Mouse (Mus musculus) ES-Bruce4 (cell line): ENCODE results near the gene Sorcs3. TPM values are rescaled to one million over a fixed set of nuclear protein-coding genes. Genes with fewer than 3 reads are reported as not detected.

Experiments used
- H3K27ac ChIP-seq: 2 replicates; pipeline ENCODE4 v1.5.1; 2012; ENCODE audit warnings: low read length, inconsistent platforms; ENCODE audit not compliant: insufficient read depth
- H3K27me3 ChIP-seq: 2 replicates; pipeline ENCODE4 v1.6.1; 2012; ENCODE audit warnings: mild to moderate bottlenecking, low read length, inconsistent platforms; ENCODE audit not compliant: control insufficient read depth, poor library complexity, insufficient read depth, severe bottlenecking
- H3K36me3 ChIP-seq: 2 replicates; pipeline ENCODE4 v1.6.1; 2012; ENCODE audit warnings: inconsistent platforms, mild to moderate bottlenecking, low read length, moderate library complexity; ENCODE audit not compliant: control insufficient read depth, poor library complexity, insufficient read depth, severe bottlenecking
- H3K4me1 ChIP-seq: one replicate; pipeline ENCODE4 v1.8.1; 2011; ENCODE audit warnings: low read length; ENCODE audit not compliant: control insufficient read depth, insufficient read depth
- H3K4me3 ChIP-seq: 2 replicates; pipeline ENCODE4 v1.5.1; 2011; ENCODE audit warnings: low read depth, mild to moderate bottlenecking, low read length
- H3K9ac ChIP-seq: 2 replicates; pipeline ENCODE4 v1.6.1; 2012; ENCODE audit warnings: low read depth, mild to moderate bottlenecking, inconsistent platforms; ENCODE audit not compliant: poor library complexity, severe bottlenecking
- H3K9me3 ChIP-seq: replicated peaks from 2 replicates; pipeline ENCODE4 v1.6.1; 2012; ENCODE audit warnings: mild to moderate bottlenecking, low read length, inconsistent platforms; ENCODE audit not compliant: control insufficient read depth, poor library complexity, insufficient read depth, severe bottlenecking
- CTCF ChIP-seq: IDR thresholded peaks from one replicate; pipeline ENCODE4 v1.8.1; 2011; ENCODE audit warnings: low read depth, low read length
- EP300 ChIP-seq: IDR thresholded peaks from 2 replicates; pipeline ENCODE4 v1.6.1; 2011; ENCODE audit warnings: low read depth, low read length; ENCODE audit not compliant: insufficient read depth
- POLR2A ChIP-seq: IDR thresholded peaks from one replicate; pipeline ENCODE4 v1.8.1; 2011; ENCODE audit warnings: low read length; ENCODE audit not compliant: insufficient read depth
- polyA plus RNA-seq: library from polyadenylated mRNA; stranded (reverse); fragments of >200 nt; gene quantifications from 2 replicates; pipeline ENCODE4 v1.2.4, GENCODE M21; 2011; ENCODE audit warnings: low read depth; ENCODE audit not compliant: missing spikeins, insufficient read depth, insufficient read length

Gene Sorcs3
- polyA plus RNA-seq, 1 experiment = not detected

- H3K4me1 ChIP-seq = no peaks in the 10 kb centered on the region
- no peaks in the 10 kb centered on the region for H3K9me3 ChIP-seq
- TF ChIP-seq CTCF = no peak
- H3K36me3 ChIP-seq = no peaks in the 10 kb centered on the region
- no peak overlapping the region for H3K9ac ChIP-seq
- H3K27me3 ChIP-seq = no peaks in the 10 kb centered on the region
- no peak overlapping the region for H3K27ac ChIP-seq
- no peak overlapping the region for H3K4me3 ChIP-seq
Measured at GRCm38 (mm10) chr19:48725851-48726419, 520.1 kb downstream of the Sorcs3 start.

DNA sequence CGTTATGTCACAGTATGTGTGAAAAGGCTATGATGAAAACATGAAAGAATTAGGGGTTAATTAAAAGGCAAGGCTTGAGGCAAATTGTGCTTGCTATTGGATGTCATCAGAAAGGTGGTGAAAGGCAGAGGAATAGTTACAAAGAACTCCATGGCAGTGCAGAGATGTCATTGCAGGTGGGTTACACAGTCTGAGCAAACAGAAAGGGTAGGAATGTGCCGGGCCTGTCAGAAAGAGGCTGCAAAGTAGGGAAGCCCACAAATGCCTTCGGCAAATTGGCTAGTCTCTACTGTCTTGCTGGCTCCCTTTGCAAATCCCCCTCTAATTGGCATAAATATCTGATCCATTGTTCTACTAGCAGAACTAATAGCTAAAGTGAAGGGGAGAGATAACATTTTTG is 521.2 kb downstream of the Sorcs3 start:
- Histone ChIP-seq H3K4me1 (no peaks in the 10 kb centered on the region), H3K36me3 (no peaks in the 10 kb centered on the region), H3K27ac (no peak overlapping the region), H3K4me3 (no peak overlapping the region), H3K9ac (no peak overlapping the region), H3K9me3 (no peaks in the 10 kb centered on the region), H3K27me3 (no peaks in the 10 kb centered on the region)
- no peak for TF ChIP-seq EP300
- TF ChIP-seq POLR2A = no peak
- TF ChIP-seq CTCF = no peak

- Histone ChIP-seq H3K27me3 (no peaks in the 10 kb centered on the region), H3K27ac (no peak overlapping the region), H3K4me1 (no peaks in the 10 kb centered on the region), H3K36me3 (no peaks in the 10 kb centered on the region), H3K4me3 (no peak overlapping the region), H3K9me3 (no peaks in the 10 kb centered on the region), H3K9ac (no peak overlapping the region)
- no peak for TF ChIP-seq POLR2A
- no peak for TF ChIP-seq EP300
- no peak for TF ChIP-seq CTCF
Measured at GRCm38 (mm10) chr19:48727601-48728000, 521.8 kb downstream of the Sorcs3 start.

GRCm38 (mm10) chr19:48731731-48732130 is 525.9 kb downstream of the Sorcs3 start:
- TF ChIP-seq POLR2A (no peak), CTCF (no peak), EP300 (no peak)
- H3K27ac ChIP-seq = no peak overlapping the region

DNA sequence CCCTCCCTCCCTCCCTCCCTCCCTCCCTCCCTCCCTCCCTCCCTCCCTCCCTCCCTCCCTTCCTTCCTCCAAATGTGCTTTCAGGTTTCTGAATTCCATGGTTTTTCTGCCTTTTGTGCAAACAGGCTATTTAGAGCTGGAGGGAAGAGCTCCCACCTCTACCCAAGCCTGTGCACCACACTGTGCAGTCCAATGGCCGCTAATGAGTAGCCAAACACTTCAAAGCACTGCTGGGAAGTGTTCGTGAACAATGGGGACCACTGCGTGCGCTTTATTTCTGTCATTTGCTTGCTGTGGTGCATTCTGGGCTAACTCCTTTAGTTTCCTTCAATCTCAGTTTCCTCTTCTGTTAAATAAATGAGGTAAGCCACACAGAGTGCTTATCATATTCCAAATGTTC is 528.5 kb downstream of the Sorcs3 start:
- H3K9me3 ChIP-seq = no peaks in the 10 kb centered on the region
- H3K4me3 ChIP-seq = no peak overlapping the region
- no peak overlapping the region for H3K27ac ChIP-seq
- H3K9ac ChIP-seq = no peak overlapping the region
- no peaks in the 10 kb centered on the region for H3K27me3 ChIP-seq
- no peaks in the 10 kb centered on the region for H3K4me1 ChIP-seq
- TF ChIP-seq CTCF = no peak
- H3K36me3 ChIP-seq = no peaks in the 10 kb centered on the region

More at GRCm38 (mm10) chr19:48731731-48732130, 525.9 kb downstream of the Sorcs3 start:
- Histone ChIP-seq H3K4me3 (no peak overlapping the region), H3K27me3 (no peaks in the 10 kb centered on the region), H3K9ac (no peak overlapping the region), H3K4me1 (no peaks in the 10 kb centered on the region), H3K9me3 (no peaks in the 10 kb centered on the region), H3K36me3 (no peaks in the 10 kb centered on the region)

DNA sequence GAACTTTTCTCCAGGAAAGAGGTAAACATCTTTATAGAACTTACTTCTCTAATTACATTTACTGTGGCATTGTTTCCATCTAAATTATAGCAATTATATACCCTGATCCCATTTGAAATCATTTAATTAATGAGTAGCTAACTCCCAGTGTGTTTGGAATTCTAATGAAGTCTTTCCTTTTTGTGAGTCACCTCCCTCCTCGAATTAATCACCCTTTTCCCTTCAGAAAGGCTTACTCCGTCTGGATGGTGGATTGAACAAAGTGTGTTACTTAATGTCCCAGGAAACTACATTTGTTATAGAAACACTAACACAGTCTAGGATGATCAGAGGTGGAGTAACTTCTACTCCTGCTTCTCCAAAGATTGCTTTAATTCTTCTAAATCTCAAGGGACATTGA is 531.7 kb downstream of the Sorcs3 start:
- no peaks in the 10 kb centered on the region for H3K27me3 ChIP-seq
- TF ChIP-seq POLR2A (no peak), EP300 (no peak), CTCF (no peak)
- H3K36me3 ChIP-seq = no peaks in the 10 kb centered on the region
- no peaks in the 10 kb centered on the region for H3K9me3 ChIP-seq
- H3K9ac ChIP-seq = no peak overlapping the region
- no peak overlapping the region for H3K27ac ChIP-seq
- no peak overlapping the region for H3K4me3 ChIP-seq
- no peaks in the 10 kb centered on the region for H3K4me1 ChIP-seq
